Mouse (Mus musculus) lung, adult 2 months (tissue): ENCODE results near the gene Prpf40b.

Experiments
- CTCF ChIP-seq: fragments of 200-500 bp; IDR thresholded peaks from 2 replicates; pipeline ENCODE4 v1.5.1; 2011; ENCODE audit warnings: mild to moderate bottlenecking, low read length, control low read depth; ENCODE audit not compliant: insufficient read depth
- POLR2A ChIP-seq: fragments of 200-500 bp; IDR thresholded peaks from 2 replicates; pipeline ENCODE4 v1.6.1; 2011; ENCODE audit warnings: low read depth, mild to moderate bottlenecking, control low read depth, low read length, borderline replicate concordance; ENCODE audit errors: extremely low read depth

GRCm38 (mm10) chr15:99331341-99331740, 36.5 kb downstream of the Prpf40b start:
- TF ChIP-seq CTCF (no peak), POLR2A (no peak)
